9 mouse cellular contexts compared by ENCODE assay signal in genomic region chr5:69557404-69557935, GRCm38 (mm10). TPM values are rescaled to one million over a fixed set of nuclear protein-coding genes. Genes with fewer than 3 reads are reported as not detected.
DNase-seq lines count a peak whose midpoint lies in the region; ATAC-seq lines count a peak whose summit lies in the region.
"Had no signal": no experiment of that assay in that cellular context is flagged by ENCODE, and none has a peak within 500 bp of the region (broad histone marks: within the 10 kb centered on the region; RNA-seq: fewer than 3 reads in every experiment).

No protein-coding gene starts in this region.

- intact Hi-C loops in left cerebral cortex, postnatal 4 days (cut with DNase I): no loop called here
- intact Hi-C loops in left cerebral cortex, postnatal 10 days (cut with DNase I): no loop called here

- peak overlapping the region; percentile 93 for H3K27ac ChIP-seq in midbrain, embryonic 13.5 days

- peak; percentile 25 for ATAC-seq in midbrain, embryonic 13.5 days

- peak; percentile 6 for DNase-seq in left cerebral cortex, postnatal 4 days
- DNase-seq in left cerebral cortex, postnatal 10 days (ENCODE audit: extremely low spot score in 1 of 2, low spot score in 2 of 2): no peak
- peak; percentile 49 for DNase-seq in NIH3T3 (ENCODE audit: low read depth)
- DNase-seq in embryo, embryonic 9.5 days (ENCODE audit: extremely low spot score): peak; percentile 31
- peak; percentile 62 for DNase-seq in induced T-regulatory cell, adult 2 months (ENCODE audit: low read depth)
- no peak for DNase-seq in ovary, postnatal 36 days (ENCODE audit: low spot score)
- DNase-seq in spleen, postnatal 4 days (ENCODE audit: low spot score in 2 of 2): no peak

- H3K36me3 ChIP-seq in midbrain, embryonic 13.5 days: peaks cover 14% of the 10 kb centered on the region

- peaks cover 7% of the 10 kb centered on the region for H3K4me1 ChIP-seq in midbrain, embryonic 13.5 days (replicated peaks)

- H3K27me3 ChIP-seq in midbrain, embryonic 13.5 days: no peaks in the 10 kb centered on the region

- H3K4me2 ChIP-seq in midbrain, embryonic 13.5 days (replicated peaks): peak overlapping the region; percentile 64

- no peaks in the 10 kb centered on the region for H3K9me3 ChIP-seq in midbrain, embryonic 13.5 days

- WGBS in midbrain, embryonic 13.5 days: 10% methylated on average over 16 of the region's 16 CpGs

- peak overlapping the region; percentile 88 for H3K4me3 ChIP-seq in midbrain, embryonic 13.5 days (replicated peaks)

- peak overlapping the region; percentile 96 for H3K9ac ChIP-seq in midbrain, embryonic 13.5 days (replicated peaks)

RNA-seq across cellular contexts. Expression of gene Guf1, which starts 0.7 kb away (rescaled TPM):
- 10 to 100 TPM; 34.2 to 36.8 TPM for total RNA-seq in left cerebral cortex, postnatal 4 days (2021)
- total RNA-seq in left cerebral cortex, postnatal 10 days (2021): 10 to 100 TPM; 34.8 to 37.2 TPM
- 52.0 and 53.4 TPM in 2 replicates for polyA plus RNA-seq in midbrain, embryonic 13.5 days (2015; fragmentation: Nextera tagmentation; extraction: Ambion mirVana)

RNA-seq across cellular contexts. Expression of gene Yipf7, which starts 15.0 kb away (rescaled TPM):
- not detected for total RNA-seq in left cerebral cortex, postnatal 4 days (2021)
- total RNA-seq in left cerebral cortex, postnatal 10 days (2021): not detected
- not detected in 2 replicates for polyA plus RNA-seq in midbrain, embryonic 13.5 days (2015; fragmentation: Nextera tagmentation; extraction: Ambion mirVana)
- total RNA-seq: layer of hippocampus, postnatal 25 days had no signal

RNA-seq across cellular contexts. Expression of gene Gnpda2, which starts 34.7 kb away (rescaled TPM):
- total RNA-seq in left cerebral cortex, postnatal 4 days (2021): 10 to 100 TPM in 1 of 2 experiments, 1 to 10 TPM in 1; 9.7 to 13.1 TPM
- 10 to 100 TPM; 11.0 to 11.8 TPM for total RNA-seq in left cerebral cortex, postnatal 10 days (2021)
- polyA plus RNA-seq in midbrain, embryonic 13.5 days (2015; fragmentation: Nextera tagmentation; extraction: Ambion mirVana): 32.9 and 34.3 TPM in 2 replicates

Comparison
In these comparisons a context has a peak if more than half of its experiments do, and no peak if none do; other contexts are left out.
1. DNase-seq: peak in left cerebral cortex, postnatal 4 days (single experiment), NIH3T3 (single experiment), embryo, embryonic 9.5 days (single experiment) and induced T-regulatory cell, adult 2 months (single experiment); none in left cerebral cortex, postnatal 10 days (0 of 2), ovary, postnatal 36 days (single experiment) and spleen, postnatal 4 days (0 of 2).